Mouse (Mus musculus): ENCODE results near the gene Eif4e2. TPM values are rescaled to one million over a fixed set of nuclear protein-coding genes. Genes with fewer than 3 reads are reported as not detected.

Eif4e2 gene
- 138 and 141 TPM in 2 replicates for polyA plus RNA-seq (2014; fragmentation: Nextera tagmentation; extraction: Ambion mirVana)

GRCm38 (mm10) chr1:87213735-87214704 is at the start of gene Eif4e2:
Gene Eif4e2 (plus strand): TSS chr1:87213914.
- Histone ChIP-seq H3K9ac (ENCODE audit: low read length) (peak within 1 kb of the TSS; percentile 97), H3K4me1 (replicated peaks; ENCODE audit: control insufficient read depth, insufficient read depth, low read length) (peaks cover 10% of the 10 kb centered on the region), H3K9me3 (ENCODE audit: control insufficient read depth, low read length) (no peaks in the 10 kb centered on the region), H3K27ac (ENCODE audit: low read depth, low read length) (peak within 1 kb of the TSS; percentile 97), H3K36me3 (ENCODE audit: control insufficient read depth, insufficient read depth, low read length) (no peaks in the 10 kb centered on the region), H3K27me3 (ENCODE audit: control insufficient read depth, insufficient read depth, low read length) (no peaks in the 10 kb centered on the region), H3K4me3 (ENCODE audit: low read depth, low read length) (peak within 1 kb of the TSS; percentile 78), H3K4me2 (ENCODE audit: low read depth, low read length, severe bottlenecking) (peak within 1 kb of the TSS; percentile 77)
- ATAC-seq (replicated peaks; ENCODE audit: low FRiP score) (peak; percentile 97), DNase-seq (ENCODE audit: low spot score) (peak; percentile 97)
- WGBS, result 1% methylated on average over 80 of the region's 99 CpGs

DNA sequence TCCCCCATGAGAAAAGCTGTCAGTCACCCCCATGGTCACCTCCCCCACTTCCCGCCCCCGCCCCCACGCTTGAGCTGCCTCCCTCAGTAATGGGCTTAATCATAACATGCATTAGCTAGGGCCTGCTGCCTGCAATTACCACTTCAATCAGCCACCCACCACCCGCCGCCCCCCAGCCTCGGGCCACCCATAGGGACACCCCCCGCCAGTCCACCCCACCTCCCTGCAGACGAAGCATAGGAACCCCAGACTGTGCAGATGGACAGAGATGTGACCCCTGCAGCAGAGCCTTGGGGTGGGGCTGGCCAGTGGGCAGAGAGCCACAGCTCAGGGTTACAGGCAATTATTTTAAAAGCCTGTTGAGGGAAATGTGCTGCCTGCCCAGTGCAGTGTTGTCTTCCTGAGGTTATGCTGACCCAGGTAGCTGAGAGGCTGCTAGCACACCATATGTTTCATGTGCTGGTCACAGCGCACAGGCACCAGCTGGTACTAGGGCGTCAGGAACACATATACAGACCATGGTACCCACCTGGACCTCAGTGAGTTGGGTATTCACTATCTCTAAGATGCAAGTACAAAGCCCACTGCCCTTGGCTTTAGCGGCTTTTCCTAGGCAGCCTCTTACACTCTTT is 49.4 kb upstream of the Eif4e2 start:
- no peak overlapping the region for H3K4me3 ChIP-seq (ENCODE audit: low read depth, low read length)
- H3K36me3 ChIP-seq (ENCODE audit: control insufficient read depth, insufficient read depth, low read length), result no peaks in the 10 kb centered on the region
- DNase-seq (ENCODE audit: low spot score), result no peak
- H3K27me3 ChIP-seq (ENCODE audit: control insufficient read depth, insufficient read depth, low read length), result no peaks in the 10 kb centered on the region; the same call in 1 of the 2 replicates
- no peak overlapping the region for H3K4me2 ChIP-seq (ENCODE audit: low read depth, low read length, severe bottlenecking)
- no peaks in the 10 kb centered on the region for H3K9me3 ChIP-seq (ENCODE audit: control insufficient read depth, low read length)
- H3K27ac ChIP-seq (ENCODE audit: low read depth, low read length), result no peak overlapping the region
- H3K9ac ChIP-seq (ENCODE audit: low read length), result no peak overlapping the region
- no peaks in the 10 kb centered on the region for H3K4me1 ChIP-seq (replicated peaks; ENCODE audit: control insufficient read depth, insufficient read depth, low read length)
- 53% methylated on average over 11 of the region's 11 CpGs for WGBS
- ATAC-seq (replicated peaks; ENCODE audit: low FRiP score), result peak; percentile 49; the same call in 1 of the 2 replicates

DNA sequence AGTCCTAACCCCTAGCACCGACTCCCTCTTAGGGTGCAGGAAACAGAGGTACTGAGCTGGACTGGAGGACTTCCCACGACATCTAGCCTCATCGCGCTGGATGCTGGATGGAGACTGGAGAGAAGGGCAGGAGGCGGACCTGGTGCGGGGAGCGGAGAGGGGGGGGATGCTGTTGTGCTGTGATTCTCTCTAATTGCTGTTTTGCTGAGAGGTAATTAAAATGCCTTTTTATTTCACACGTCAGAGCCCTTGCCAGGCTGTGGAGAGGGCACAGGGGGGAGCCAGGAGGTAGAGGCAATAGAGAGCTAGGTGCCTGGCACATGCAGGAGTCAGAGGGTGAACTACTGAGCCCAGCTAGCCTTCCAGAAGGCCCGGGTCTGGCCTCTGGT is 48.9 kb upstream of the Eif4e2 start:
- no peak overlapping the region for H3K27ac ChIP-seq (ENCODE audit: low read depth, low read length)
- ATAC-seq (replicated peaks; ENCODE audit: low FRiP score), result peak; percentile 29; the same call in 1 of the 2 replicates
- WGBS, result 48% methylated on average over 9 of the region's 9 CpGs

GRCm38 (mm10) chr1:87170458-87170857 is 43.3 kb upstream of the Eif4e2 start:
- Histone ChIP-seq H3K27ac (ENCODE audit: low read depth, low read length) (no peak overlapping the region), H3K4me2 (ENCODE audit: low read depth, low read length, severe bottlenecking) (0 out of 2 replicates have a peak overlapping the region, but pooled peaks have one; percentile 11), H3K4me1 (replicated peaks; ENCODE audit: control insufficient read depth, insufficient read depth, low read length) (0 out of 2 replicates have a peak, but pooled peaks cover 7% of the 10 kb centered on the region), H3K4me3 (ENCODE audit: low read depth, low read length) (no peak overlapping the region), H3K27me3 (ENCODE audit: control insufficient read depth, insufficient read depth, low read length) (no peaks in the 10 kb centered on the region; the same call in none of the 2 replicates), H3K36me3 (ENCODE audit: control insufficient read depth, insufficient read depth, low read length) (no peaks in the 10 kb centered on the region), H3K9me3 (ENCODE audit: control insufficient read depth, low read length) (no peaks in the 10 kb centered on the region), H3K9ac (ENCODE audit: low read length) (peak overlapping the region; percentile 23)
- ATAC-seq (replicated peaks; ENCODE audit: low FRiP score) (peak; percentile 15; the same call in 1 of the 2 replicates), DNase-seq (ENCODE audit: low spot score) (peak; percentile 62)
- 8% methylated on average over 19 of the region's 19 CpGs for WGBS

More for the DNA sequence above, 48.9 kb upstream of the Eif4e2 start:
- H3K9ac ChIP-seq (ENCODE audit: low read length), result no peak overlapping the region
- H3K9me3 ChIP-seq (ENCODE audit: control insufficient read depth, low read length), result no peaks in the 10 kb centered on the region
- H3K36me3 ChIP-seq (ENCODE audit: control insufficient read depth, insufficient read depth, low read length), result no peaks in the 10 kb centered on the region
- no peak overlapping the region for H3K4me3 ChIP-seq (ENCODE audit: low read depth, low read length)
- H3K4me1 ChIP-seq (replicated peaks; ENCODE audit: control insufficient read depth, insufficient read depth, low read length), result no peaks in the 10 kb centered on the region
- no peak overlapping the region for H3K4me2 ChIP-seq (ENCODE audit: low read depth, low read length, severe bottlenecking)
- H3K27me3 ChIP-seq (ENCODE audit: control insufficient read depth, insufficient read depth, low read length), result no peaks in the 10 kb centered on the region; the same call in 1 of the 2 replicates
- no peak for DNase-seq (ENCODE audit: low spot score)

- Histone ChIP-seq H3K9me3 (ENCODE audit: control insufficient read depth, low read length) (no peaks in the 10 kb centered on the region), H3K4me2 (ENCODE audit: low read depth, low read length, severe bottlenecking) (no peak overlapping the region), H3K36me3 (ENCODE audit: control insufficient read depth, insufficient read depth, low read length) (no peaks in the 10 kb centered on the region), H3K27me3 (ENCODE audit: control insufficient read depth, insufficient read depth, low read length) (no peaks in the 10 kb centered on the region; the same call in none of the 2 replicates), H3K4me3 (ENCODE audit: low read depth, low read length) (no peak overlapping the region), H3K9ac (ENCODE audit: low read length) (no peak overlapping the region), H3K27ac (ENCODE audit: low read depth, low read length) (no peak overlapping the region), H3K4me1 (replicated peaks; ENCODE audit: control insufficient read depth, insufficient read depth, low read length) (0 out of 2 replicates have a peak, but pooled peaks cover 7% of the 10 kb centered on the region)
- ATAC-seq (replicated peaks; ENCODE audit: low FRiP score) (no peak), DNase-seq (ENCODE audit: low spot score) (no peak)
- 97% methylated on average over 1 of the region's 1 CpGs for WGBS
These were observed 42.4 kb upstream of the Eif4e2 start for GRCm38 (mm10) chr1:87171312-87171711.

- no peak for DNase-seq (ENCODE audit: low spot score)
- Histone ChIP-seq H3K27me3 (ENCODE audit: control insufficient read depth, insufficient read depth, low read length) (no peaks in the 10 kb centered on the region; the same call in 1 of the 2 replicates), H3K4me1 (replicated peaks; ENCODE audit: control insufficient read depth, insufficient read depth, low read length) (0 out of 2 replicates have a peak, but pooled peaks cover 7% of the 10 kb centered on the region), H3K4me2 (ENCODE audit: low read depth, low read length, severe bottlenecking) (no peak overlapping the region), H3K4me3 (ENCODE audit: low read depth, low read length) (no peak overlapping the region), H3K9me3 (ENCODE audit: control insufficient read depth, low read length) (no peaks in the 10 kb centered on the region), H3K9ac (ENCODE audit: low read length) (no peak overlapping the region), H3K27ac (ENCODE audit: low read depth, low read length) (no peak overlapping the region), H3K36me3 (ENCODE audit: control insufficient read depth, insufficient read depth, low read length) (no peaks in the 10 kb centered on the region)
- ATAC-seq (replicated peaks; ENCODE audit: low FRiP score), result no peak
- 49% methylated on average over 9 of the region's 9 CpGs for WGBS
These were observed 41.4 kb upstream of the Eif4e2 start for GRCm38 (mm10) chr1:87172316-87172715.

GRCm38 (mm10) chr1:87174006-87174955 is 39.4 kb upstream of the Eif4e2 start:
- peak; percentile 86 for DNase-seq (ENCODE audit: low spot score)
- 0 out of 2 replicates have a peak overlapping the region, but pooled peaks have one; percentile 18 for H3K4me2 ChIP-seq (ENCODE audit: low read depth, low read length, severe bottlenecking)
- H3K36me3 ChIP-seq (ENCODE audit: control insufficient read depth, insufficient read depth, low read length), result no peaks in the 10 kb centered on the region
- 23% methylated on average over 28 of the region's 28 CpGs for WGBS
- H3K9me3 ChIP-seq (ENCODE audit: control insufficient read depth, low read length), result no peaks in the 10 kb centered on the region
- H3K27me3 ChIP-seq (ENCODE audit: control insufficient read depth, insufficient read depth, low read length), result no peaks in the 10 kb centered on the region; the same call in 1 of the 2 replicates
- no peak overlapping the region for H3K4me3 ChIP-seq (ENCODE audit: low read depth, low read length)
- no peak overlapping the region for H3K9ac ChIP-seq (ENCODE audit: low read length)
- 0 out of 2 replicates have a peak, but pooled peaks cover 7% of the 10 kb centered on the region for H3K4me1 ChIP-seq (replicated peaks; ENCODE audit: control insufficient read depth, insufficient read depth, low read length)
- ATAC-seq (replicated peaks; ENCODE audit: low FRiP score), result 0 out of 2 replicates have a peak, but pooled peaks have one; percentile 23
- H3K27ac ChIP-seq (ENCODE audit: low read depth, low read length), result no peak overlapping the region
